In genomic region chr7:130546791-130547484, GRCm38 (mm10) we compare ENCODE assay signal across 8 mouse cellular contexts. TPM values are rescaled to one million over a fixed set of nuclear protein-coding genes. Genes with fewer than 3 reads are reported as not detected.
DNase-seq lines count a peak whose midpoint lies in the region; ATAC-seq and TF ChIP-seq lines count a peak whose summit lies in the region.

No protein-coding gene starts in this region.

- peak overlapping the region; percentile 91 for H3K4me3 ChIP-seq in heart, embryonic 12.5 days
- peak overlapping the region; percentile 96 for H3K4me3 ChIP-seq in kidney, postnatal 0 days (replicated peaks; ENCODE audit: low read depth, low read length)
- peak overlapping the region; percentile 94 for H3K4me3 ChIP-seq in liver, embryonic 11.5 days (ENCODE audit: low read depth, low read length)
- H3K4me3 ChIP-seq in stomach, embryonic 14.5 days (ENCODE audit: low read depth, low read length): peak overlapping the region; percentile 65

- peak; percentile 88 for TF ChIP-seq CTCF in kidney, postnatal 0 days (IDR thresholded peaks at IDR 0.05; ENCODE audit: low read depth)

- peak overlapping the region; percentile 79 for H3K4me2 ChIP-seq in heart, embryonic 12.5 days
- peak overlapping the region; percentile 82 for H3K4me2 ChIP-seq in kidney, postnatal 0 days (ENCODE audit: low read length)
- H3K4me2 ChIP-seq in liver, embryonic 11.5 days: peak overlapping the region; percentile 88
- peak overlapping the region; percentile 95 for H3K4me2 ChIP-seq in stomach, embryonic 14.5 days (replicated peaks; ENCODE audit: low read depth, low read length)

- peak overlapping the region; percentile 100 for H3K27ac ChIP-seq in heart, embryonic 12.5 days (ENCODE audit: poor library complexity, severe bottlenecking)
- peak overlapping the region; percentile 100 for H3K27ac ChIP-seq in kidney, postnatal 0 days
- peak overlapping the region; percentile 100 for H3K27ac ChIP-seq in liver, embryonic 11.5 days (ENCODE audit: low read depth, low read length)
- H3K27ac ChIP-seq in stomach, embryonic 14.5 days (ENCODE audit: low read length): peak overlapping the region; percentile 99

- peaks cover 30% of the 10 kb centered on the region for H3K36me3 ChIP-seq in heart, embryonic 12.5 days
- H3K36me3 ChIP-seq in kidney, postnatal 0 days (ENCODE audit: insufficient read depth, low read length): peaks cover 9% of the 10 kb centered on the region; the same call in 1 of the 2 replicates
- peaks cover 20% of the 10 kb centered on the region for H3K36me3 ChIP-seq in liver, embryonic 11.5 days (ENCODE audit: control insufficient read depth, insufficient read depth, low read length)
- H3K36me3 ChIP-seq in stomach, embryonic 14.5 days (ENCODE audit: control insufficient read depth, insufficient read depth, low read length): peaks cover 19% of the 10 kb centered on the region; the same call in 1 of the 2 replicates

- peak; percentile 91 for ATAC-seq in erythroid progenitor cell, adult 5-6 weeks (replicated peaks; ENCODE audit: low FRiP score, poor library complexity, severe bottlenecking)
- ATAC-seq in heart, embryonic 12.5 days (ENCODE audit: insufficient number of reproducible peaks, low FRiP score): peak; percentile 95
- ATAC-seq in kidney, postnatal 0 days (replicated peaks; ENCODE audit: low FRiP score, low read depth): peak; percentile 93
- ATAC-seq in liver, embryonic 11.5 days (replicated peaks; ENCODE audit: low FRiP score): peak; percentile 93
- ATAC-seq in stomach, embryonic 14.5 days (ENCODE audit: insufficient number of reproducible peaks, insufficient read depth, low FRiP score, low read depth): peak; percentile 93

- H3K27me3 ChIP-seq in heart, embryonic 12.5 days (replicated peaks): no peaks in the 10 kb centered on the region
- no peaks in the 10 kb centered on the region for H3K27me3 ChIP-seq in kidney, postnatal 0 days (ENCODE audit: insufficient read depth, low read length)
- H3K27me3 ChIP-seq in liver, embryonic 11.5 days (replicated peaks; ENCODE audit: control insufficient read depth, insufficient read depth, low read length): no peaks in the 10 kb centered on the region
- H3K27me3 ChIP-seq in stomach, embryonic 14.5 days (ENCODE audit: control insufficient read depth, insufficient read depth, low read length): no peaks in the 10 kb centered on the region

- H3K9ac ChIP-seq in heart, embryonic 12.5 days: peak overlapping the region; percentile 98
- peak overlapping the region; percentile 97 for H3K9ac ChIP-seq in kidney, postnatal 0 days (ENCODE audit: low read depth, low read length)
- H3K9ac ChIP-seq in liver, embryonic 11.5 days (ENCODE audit: low read depth, low read length): peak overlapping the region; percentile 99
- peak overlapping the region; percentile 63 for H3K9ac ChIP-seq in stomach, embryonic 14.5 days (replicated peaks; ENCODE audit: low read depth, low read length)

- WGBS in heart, embryonic 12.5 days: under 1% methylated on average over 84 of the region's 84 CpGs
- WGBS in kidney, postnatal 0 days: under 1% methylated on average over 84 of the region's 84 CpGs
- under 1% methylated on average over 78 of the region's 84 CpGs for WGBS in liver, embryonic 11.5 days
- under 1% methylated on average over 83 of the region's 84 CpGs for WGBS in stomach, embryonic 14.5 days

- H3K9me3 ChIP-seq in heart, embryonic 12.5 days (replicated peaks): 0 out of 2 replicates have a peak, but pooled peaks cover 3% of the 10 kb centered on the region
- no peaks in the 10 kb centered on the region for H3K9me3 ChIP-seq in kidney, postnatal 0 days (replicated peaks; ENCODE audit: low read length)
- H3K9me3 ChIP-seq in liver, embryonic 11.5 days (ENCODE audit: control insufficient read depth, low read length): no peaks in the 10 kb centered on the region
- no peaks in the 10 kb centered on the region for H3K9me3 ChIP-seq in stomach, embryonic 14.5 days (ENCODE audit: control insufficient read depth, low read depth, low read length)

- peaks cover 19% of the 10 kb centered on the region for H3K4me1 ChIP-seq in heart, embryonic 12.5 days (replicated peaks)
- no peaks in the 10 kb centered on the region for H3K4me1 ChIP-seq in kidney, postnatal 0 days (replicated peaks; ENCODE audit: insufficient read depth, low read length)
- peaks cover 18% of the 10 kb centered on the region for H3K4me1 ChIP-seq in liver, embryonic 11.5 days (replicated peaks; ENCODE audit: control insufficient read depth, insufficient read depth, low read length)
- H3K4me1 ChIP-seq in stomach, embryonic 14.5 days (ENCODE audit: control insufficient read depth, insufficient read depth, low read length): peaks cover 12% of the 10 kb centered on the region; the same call in 1 of the 2 replicates

- peak; percentile 93 for DNase-seq in CD4-positive helper T cell, adult 2 months (ENCODE audit: low read depth, low spot score)
- DNase-seq in brain, embryonic 18.5 days (ENCODE audit: low read depth, low spot score): peak; percentile 64
- DNase-seq in kidney, postnatal 0 days (ENCODE audit: low spot score): peak; percentile 94
- peak; percentile 94 for DNase-seq in liver, embryonic 11.5 days (ENCODE audit: low spot score)
- DNase-seq in naive thymus-derived CD4-positive, alpha-beta T cell, adult 2 months (ENCODE audit: low read depth): peak; percentile 93

RNA-seq across cellular contexts. Expression of gene Nsmce4a, which starts 26.0 kb away (rescaled TPM):
- total RNA-seq in erythroid progenitor cell, adult 5-6 weeks (2015; ENCODE audit: low replicate concordance): 119 and 159 TPM in 2 replicates
- total RNA-seq in erythroid progenitor cell, adult 5-6 weeks (2017; ENCODE audit: low replicate concordance): 110 and 118 TPM in 2 replicates
- polyA plus RNA-seq in heart, embryonic 12.5 days (2016; fragmentation: Nextera tagmentation; extraction: Ambion mirVana): 138 and 142 TPM in 2 replicates
- 163 and 179 TPM in 2 replicates for polyA plus RNA-seq in kidney, postnatal 0 days (2015; fragmentation: Nextera tagmentation; extraction: Ambion mirVana)
- 175 and 190 TPM in 2 replicates for polyA plus RNA-seq in liver, embryonic 11.5 days (2014; fragmentation: Nextera tagmentation; extraction: Ambion mirVana)
- polyA plus RNA-seq in stomach, embryonic 14.5 days (2014; fragmentation: Nextera tagmentation; extraction: Ambion mirVana): 173 and 181 TPM in 2 replicates

RNA-seq across cellular contexts. Expression of gene Ate1, which starts 26.8 kb away (rescaled TPM):
- total RNA-seq in erythroid progenitor cell, adult 5-6 weeks (2015; ENCODE audit: low replicate concordance): 14.7 and 16.6 TPM in 2 replicates
- total RNA-seq in erythroid progenitor cell, adult 5-6 weeks (2017; ENCODE audit: low replicate concordance): 31.7 and 38.2 TPM in 2 replicates
- 62.8 and 63.3 TPM in 2 replicates for polyA plus RNA-seq in heart, embryonic 12.5 days (2016; fragmentation: Nextera tagmentation; extraction: Ambion mirVana)
- 73.7 and 75.7 TPM in 2 replicates for polyA plus RNA-seq in kidney, postnatal 0 days (2015; fragmentation: Nextera tagmentation; extraction: Ambion mirVana)
- polyA plus RNA-seq in liver, embryonic 11.5 days (2014; fragmentation: Nextera tagmentation; extraction: Ambion mirVana): 44.6 and 51.6 TPM in 2 replicates
- polyA plus RNA-seq in stomach, embryonic 14.5 days (2014; fragmentation: Nextera tagmentation; extraction: Ambion mirVana): 69.9 and 72.8 TPM in 2 replicates

RNA-seq across cellular contexts. Expression of gene Tacc2, which starts 30.3 kb away (rescaled TPM):
- total RNA-seq in erythroid progenitor cell, adult 5-6 weeks (2015; ENCODE audit: low replicate concordance): 0.72 and 5.0 TPM in 2 replicates
- 0.30 and 0.77 TPM in 2 replicates for total RNA-seq in erythroid progenitor cell, adult 5-6 weeks (2017; ENCODE audit: low replicate concordance)
- polyA plus RNA-seq in heart, embryonic 12.5 days (2016; fragmentation: Nextera tagmentation; extraction: Ambion mirVana): 53.7 and 58.6 TPM in 2 replicates
- polyA plus RNA-seq in kidney, postnatal 0 days (2015; fragmentation: Nextera tagmentation; extraction: Ambion mirVana): 27.5 and 29.5 TPM in 2 replicates
- 16.4 and 17.3 TPM in 2 replicates for polyA plus RNA-seq in liver, embryonic 11.5 days (2014; fragmentation: Nextera tagmentation; extraction: Ambion mirVana)
- polyA plus RNA-seq in stomach, embryonic 14.5 days (2014; fragmentation: Nextera tagmentation; extraction: Ambion mirVana): 35.2 TPM in 2 replicates

Comparison
In these comparisons a context has a peak if more than half of its experiments do, and no peak if none do; other contexts are left out.
1. Peak in every context shown above with its lines: DNase-seq, ATAC-seq, H3K4me3 ChIP-seq and H3K27ac ChIP-seq.